Mouse (Mus musculus): ENCODE data around the gene Asb17.
A peak's percentile ranks its signal among the peaks of the same experiment; 100 is the strongest.

DNA sequence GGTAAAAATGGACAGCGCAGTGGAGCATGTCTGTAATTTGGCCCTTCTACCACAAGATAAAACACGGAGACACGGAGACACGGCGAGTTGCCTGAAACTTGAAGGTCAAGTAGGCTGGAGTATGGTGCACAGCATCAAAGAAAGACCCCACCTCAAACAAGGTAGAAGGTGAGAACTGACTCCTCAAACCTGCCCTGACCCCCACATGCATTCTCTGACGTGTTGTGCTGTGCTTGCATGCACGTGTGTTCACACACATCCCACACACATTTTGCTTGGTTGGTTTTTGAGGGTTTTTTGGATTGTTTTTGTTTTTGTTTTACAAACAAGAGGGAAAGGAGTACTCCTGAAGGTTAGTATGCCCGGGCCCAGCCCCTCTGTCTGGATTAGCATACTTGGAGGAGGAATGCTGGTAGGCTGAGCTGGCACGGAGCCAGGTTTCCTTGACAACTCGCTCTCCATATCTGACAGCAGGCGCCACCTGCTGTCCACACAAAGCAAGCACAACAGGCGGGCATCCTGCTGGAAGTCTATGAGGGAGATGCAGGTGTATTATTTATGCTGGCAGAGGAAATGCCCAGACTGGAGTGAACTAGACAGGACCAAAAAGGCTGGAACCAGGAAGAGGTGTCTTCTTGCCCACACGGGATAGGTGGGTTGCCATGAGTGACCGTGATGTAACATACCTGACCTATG, 37.8 kb upstream of the Asb17 start:
- TF ChIP-seq CTCF (IDR thresholded peaks at IDR 0.05; ENCODE audit: insufficient read depth, low read depth, low read length) (peak; percentile 97), POLR2A (IDR thresholded peaks at IDR 0.05; ENCODE audit: insufficient read depth, low read depth, low read length) (no peak)
